Mouse (Mus musculus): ENCODE results near the gene Irf7.

Gene Irf7

DNA sequence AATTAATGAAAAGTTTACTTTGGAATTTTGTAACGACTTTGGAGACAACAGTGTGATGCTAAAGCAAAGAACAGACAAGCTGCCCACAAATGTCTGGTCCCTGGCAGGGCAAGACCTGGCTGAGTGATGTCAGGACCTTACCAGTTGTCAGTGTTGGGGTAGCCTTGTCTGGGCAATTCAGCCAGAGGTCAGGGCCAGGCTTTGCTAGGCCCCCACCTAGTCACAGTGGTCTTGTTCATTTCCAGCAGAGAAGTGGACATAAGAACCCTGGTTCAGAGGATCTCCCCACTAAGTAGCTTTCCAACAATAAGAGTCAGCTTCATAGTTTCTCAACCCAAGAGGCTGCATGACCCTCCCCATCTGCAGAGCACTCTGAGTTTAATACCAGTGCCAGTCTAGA lies 45.9 kb downstream of the Irf7 start:
- DNase-seq (ENCODE audit: low read depth, low spot score): no peak

DNA sequence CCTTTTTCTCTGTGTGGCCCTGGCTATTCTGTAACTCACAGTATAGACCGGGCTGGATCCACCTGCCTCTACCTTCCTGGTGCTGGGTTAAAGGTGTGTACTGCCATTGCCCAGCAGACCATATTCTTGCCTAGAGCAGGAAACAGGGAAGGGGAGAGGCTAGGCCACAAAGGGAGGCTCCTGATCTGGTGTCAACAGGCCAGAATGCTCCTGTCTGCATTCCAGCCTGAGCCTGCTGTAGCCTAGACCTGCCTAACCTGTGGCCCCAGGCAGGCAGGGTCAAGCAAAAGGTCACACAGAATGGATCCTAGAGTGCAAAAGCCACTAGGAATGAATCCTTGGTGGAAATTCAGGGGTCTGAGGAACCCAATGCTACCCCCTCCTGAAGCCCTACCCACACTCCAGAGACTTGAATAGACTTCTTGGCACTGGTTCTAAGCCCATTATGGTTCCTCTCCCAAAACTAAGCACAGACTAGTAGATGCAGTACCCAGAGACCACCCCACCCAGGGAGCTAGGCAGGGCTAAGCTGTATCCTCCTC lies 46.7 kb downstream of the Irf7 start:
- no peak for DNase-seq (ENCODE audit: low read depth, low spot score)

DNA sequence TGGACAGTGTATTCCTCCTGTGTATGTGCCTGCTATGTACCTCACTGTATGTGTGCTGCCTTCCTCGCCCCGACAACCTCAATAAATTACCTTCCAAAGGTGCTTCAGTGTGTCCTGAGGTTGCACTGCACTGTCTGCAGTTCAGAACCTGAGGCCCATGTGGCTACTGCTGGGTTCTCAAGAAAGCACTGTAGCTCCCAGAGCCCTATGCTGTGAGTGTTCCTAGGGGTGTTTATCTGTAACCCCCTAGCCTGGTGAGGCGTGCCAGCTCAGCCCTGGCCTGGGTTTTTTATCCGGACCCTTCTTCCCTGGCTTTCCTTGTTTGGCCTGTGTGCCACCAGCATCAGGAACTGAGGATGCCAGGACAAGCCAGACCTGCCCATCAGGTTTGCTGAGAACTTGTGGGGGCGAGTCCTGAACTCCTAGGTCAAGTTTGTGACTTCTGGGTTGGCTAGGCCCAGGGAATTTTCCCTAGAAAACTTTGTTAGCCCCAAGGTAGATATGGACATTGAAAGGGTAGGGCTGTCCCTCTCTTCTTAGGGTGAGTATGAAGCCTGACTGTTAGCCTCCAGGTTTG lies 47.6 kb downstream of the Irf7 start:
- no peak for DNase-seq (ENCODE audit: low read depth, low spot score)

DNA sequence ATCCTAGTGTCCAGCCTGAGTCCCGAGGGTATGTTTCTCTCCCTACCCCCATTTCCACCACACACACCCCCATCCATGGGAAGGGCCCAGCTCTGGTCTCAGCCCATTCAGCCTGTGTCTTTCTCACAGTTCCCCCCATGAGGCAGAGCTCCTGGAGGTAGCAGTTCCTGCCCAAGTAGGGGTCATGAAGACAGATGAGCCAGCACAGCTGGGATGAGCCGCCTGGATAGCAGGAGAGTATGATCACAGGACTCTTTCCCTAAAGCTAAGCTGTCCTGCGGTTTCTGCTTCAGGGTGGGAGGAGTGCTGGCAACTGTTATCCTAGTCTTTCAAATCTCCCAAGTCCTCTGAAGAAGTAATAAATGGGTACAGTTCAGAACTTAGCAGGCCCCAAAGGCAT lies 48.1 kb downstream of the Irf7 start:
- DNase-seq (ENCODE audit: low read depth, low spot score): no peak

DNA sequence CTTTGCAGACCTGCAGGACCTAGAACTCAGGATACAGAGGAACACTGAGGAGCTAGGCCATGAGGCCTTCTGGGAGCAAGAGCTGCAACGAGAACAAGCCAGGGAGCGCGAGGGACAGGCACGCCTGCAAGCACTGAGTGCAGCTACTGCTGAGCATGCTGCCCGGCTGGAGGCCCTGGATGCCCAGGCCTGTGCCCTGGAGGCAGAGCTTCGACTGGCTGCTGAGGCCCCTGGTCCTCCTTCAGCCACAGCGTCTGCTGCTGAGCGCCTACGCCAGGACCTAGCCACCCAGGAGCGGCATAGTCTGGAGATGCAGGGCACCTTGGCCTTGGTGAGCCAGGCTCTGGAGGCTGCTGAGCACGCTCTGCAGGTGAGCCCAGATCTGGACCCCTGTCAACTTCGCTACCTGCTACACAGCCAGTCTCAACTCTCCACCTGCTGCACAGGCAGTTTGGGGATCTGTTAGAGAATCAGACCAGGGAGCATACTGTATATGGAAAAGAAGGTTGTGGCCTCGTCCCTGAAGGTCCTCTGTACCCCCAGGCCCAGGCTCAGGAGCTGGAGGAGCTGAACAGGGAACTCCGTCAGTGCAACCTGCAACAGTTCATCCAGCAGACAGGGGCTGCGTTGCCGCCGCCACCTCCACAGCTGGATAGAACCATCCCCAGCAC lies 48.8 kb downstream of the Irf7 start:
- DNase-seq (ENCODE audit: low read depth, low spot score): no peak

DNA sequence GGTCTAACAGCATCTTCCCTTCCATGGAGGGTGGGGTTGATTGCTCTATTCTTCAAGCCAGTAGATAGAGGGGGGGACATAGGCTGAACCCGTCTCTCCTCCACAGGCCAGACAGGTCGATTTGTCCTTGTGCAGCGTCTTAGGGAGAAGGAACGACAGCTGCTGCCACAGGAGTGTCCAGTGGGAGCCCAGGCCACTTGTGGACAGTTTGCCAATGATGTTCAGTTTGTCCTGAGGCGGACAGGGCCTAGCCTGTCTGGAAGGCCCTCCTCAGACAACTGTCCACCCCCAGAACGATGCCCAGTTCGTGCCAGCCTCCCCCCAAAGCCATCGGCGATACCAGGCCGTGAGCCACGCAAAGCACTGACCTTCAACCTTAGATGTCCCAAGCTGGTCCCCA lies 49.4 kb downstream of the Irf7 start:
- DNase-seq (ENCODE audit: low read depth, low spot score): no peak

DNA sequence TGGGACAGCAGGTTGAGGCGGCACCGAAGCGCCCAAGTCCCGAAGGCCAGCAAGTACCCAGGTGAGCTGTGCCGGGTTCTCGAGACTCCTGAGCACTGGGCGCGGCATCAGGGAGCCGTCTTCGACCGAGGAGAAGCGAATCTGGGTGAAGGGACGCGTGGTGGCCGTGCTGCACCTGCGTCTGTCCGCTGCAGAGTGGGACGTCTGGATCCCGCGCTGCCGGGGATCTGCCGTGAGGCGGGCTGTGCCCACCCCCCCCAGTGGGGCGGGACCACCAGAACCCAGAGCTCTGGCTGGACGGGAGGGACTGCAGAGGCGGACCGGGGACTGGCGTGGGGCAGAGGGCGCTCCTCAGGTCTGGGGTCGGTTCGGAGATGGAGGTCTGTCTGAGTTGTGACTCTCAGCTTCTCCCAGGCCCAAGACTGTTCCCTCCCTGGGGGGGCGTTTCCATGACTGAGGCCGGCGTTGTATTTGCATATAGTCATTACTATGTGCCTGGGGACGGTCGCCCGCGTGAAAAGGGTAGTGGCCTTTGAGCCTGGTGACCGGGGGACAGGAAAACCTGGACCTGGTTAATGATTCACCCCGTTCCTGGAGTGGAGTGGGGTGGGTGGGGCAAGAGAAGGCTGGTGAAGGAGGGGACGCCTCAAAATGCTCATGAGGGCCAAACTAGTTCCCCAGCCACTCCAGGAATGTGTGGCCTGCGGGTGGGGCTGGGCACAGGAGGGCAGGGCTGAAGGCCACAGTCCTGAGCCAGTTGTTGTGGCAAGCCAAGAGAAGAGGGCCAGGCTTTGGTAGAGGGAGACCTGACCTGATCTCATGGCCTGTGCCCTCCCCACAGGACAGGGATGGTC lies 50.2 kb downstream of the Irf7 start:
- DNase-seq (ENCODE audit: low read depth, low spot score): no peak

DNA sequence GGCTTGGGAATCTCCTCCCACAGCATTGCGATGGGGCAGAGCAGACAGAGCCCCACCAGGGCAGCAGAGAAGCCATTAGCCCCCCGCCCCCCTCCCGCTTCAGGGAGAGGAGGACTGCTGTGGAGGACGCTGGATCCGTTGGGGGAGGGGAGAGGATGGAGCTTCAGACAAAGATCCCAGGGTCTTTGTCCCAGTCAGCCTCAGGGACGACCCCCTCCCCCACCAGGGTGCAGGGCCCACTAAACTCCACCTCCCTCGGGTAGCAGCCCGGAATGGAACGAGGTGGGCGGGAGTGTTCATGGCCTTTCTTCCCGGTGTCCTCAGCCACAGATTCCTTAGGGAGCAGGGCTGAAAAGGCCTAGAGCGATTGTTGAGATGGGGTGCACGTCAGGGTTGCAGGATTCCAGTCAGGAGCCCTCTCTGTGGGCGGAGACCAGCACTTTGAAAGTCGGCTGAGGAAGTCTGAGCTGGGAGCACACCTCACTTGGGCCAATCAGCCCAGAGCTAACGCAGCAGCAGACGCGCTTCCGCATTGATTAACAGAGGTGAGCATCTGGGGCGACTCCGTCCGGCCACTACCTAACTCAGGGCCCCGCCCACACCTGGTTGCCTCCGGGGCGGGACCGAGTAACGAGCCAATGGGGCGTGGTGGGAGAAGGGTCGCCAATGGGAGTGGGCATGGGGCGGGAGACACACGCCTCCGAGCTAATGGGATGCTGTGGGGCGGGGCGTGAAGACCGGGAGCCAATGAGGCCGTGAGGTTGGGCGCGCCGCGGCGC lies 51.0 kb downstream of the Irf7 start, which contains the start of gene Rassf7:
TSS of gene Rassf7 (plus strand) at position 760 of the 779 bp plus-strand sequence.
- peak; percentile 88 for DNase-seq (ENCODE audit: low read depth, low spot score)

DNA sequence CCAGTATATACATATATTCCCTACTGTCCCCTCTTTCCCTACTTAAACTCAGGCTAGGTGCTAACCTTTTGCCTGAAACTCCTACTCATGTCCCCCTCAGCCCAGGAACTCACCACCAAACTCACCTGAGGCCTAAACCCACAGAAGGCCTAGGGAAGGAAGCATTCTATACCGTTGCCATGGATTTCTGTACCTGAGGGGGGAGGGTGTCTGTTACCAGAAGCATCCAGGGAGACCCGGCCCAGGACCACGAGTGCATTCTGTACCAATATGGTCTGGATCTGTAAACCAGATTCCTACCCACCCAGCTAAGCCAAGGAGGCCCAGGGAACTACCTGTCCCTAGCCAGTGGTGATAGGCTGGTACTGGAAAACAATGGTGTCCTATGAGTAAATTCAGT lies 52.0 kb downstream of the Irf7 start:
- DNase-seq (ENCODE audit: low read depth, low spot score): no peak

DNA sequence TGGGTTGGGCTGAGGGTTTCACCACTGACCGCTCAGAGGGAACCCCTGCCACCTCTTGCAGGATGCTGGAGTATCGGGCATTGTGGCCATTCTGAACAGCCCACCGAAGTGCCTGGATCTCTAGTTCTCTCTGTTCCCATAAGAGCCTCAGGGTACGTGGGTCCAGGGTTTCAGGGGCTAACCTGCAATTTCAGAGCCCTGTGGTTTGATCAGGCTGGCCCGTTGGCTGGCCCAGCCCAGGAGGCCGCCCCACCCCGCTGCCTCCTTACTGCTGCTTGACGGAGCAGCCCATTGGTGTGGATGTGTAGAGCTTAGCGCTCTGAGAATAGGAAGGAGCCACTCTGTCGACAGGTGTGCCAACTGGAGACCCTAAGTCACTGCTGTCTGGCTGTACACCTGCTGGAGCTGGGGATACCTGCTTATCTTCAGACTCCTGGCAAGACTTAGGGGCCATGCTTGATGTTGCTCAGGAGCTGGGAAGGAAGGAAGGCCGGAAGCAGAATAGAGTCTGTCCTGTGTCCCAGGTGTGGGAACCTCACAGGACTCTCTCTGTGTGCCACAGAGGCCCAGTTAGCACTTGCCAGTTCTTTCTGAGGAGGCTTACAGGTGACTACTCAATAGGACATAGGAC lies 52.6 kb downstream of the Irf7 start, which contains the start of gene Lmntd2:
TSS of gene Lmntd2 (minus strand) at position 476 of the 631 bp plus-strand sequence.
- DNase-seq (ENCODE audit: low read depth, low spot score): no peak

DNA sequence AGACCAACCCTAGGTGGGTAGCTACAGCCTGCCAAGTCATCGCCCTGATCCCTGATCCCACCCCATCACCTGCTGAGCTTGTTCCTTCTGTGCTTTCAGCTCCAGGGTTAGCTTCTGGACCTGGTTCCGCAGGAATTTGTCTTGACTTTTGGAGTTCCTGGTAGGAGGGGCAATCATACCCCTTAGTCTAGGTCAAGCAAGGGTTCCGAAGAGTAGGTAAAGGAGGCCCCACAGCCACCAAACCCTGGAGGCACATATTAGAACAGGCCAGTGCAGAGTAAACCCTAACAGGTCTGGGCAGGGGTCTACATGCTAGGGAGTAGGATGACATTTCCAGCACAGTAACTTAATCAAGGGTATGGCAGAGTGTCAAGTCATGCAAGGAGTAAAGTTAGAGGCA lies 53.1 kb downstream of the Irf7 start:
- DNase-seq (ENCODE audit: low read depth, low spot score): no peak

Data from retina, postnatal 7 days (tissue).